Mouse (Mus musculus): Measurements from ENCODE around the gene Hdac5. TPM values are rescaled to one million over a fixed set of nuclear protein-coding genes. Genes with fewer than 3 reads are reported as not detected.

Hdac5 gene
- total RNA-seq (2022), result 10 to 100 TPM; 77.5 to 86.2 (median 83.2) TPM

DNA sequence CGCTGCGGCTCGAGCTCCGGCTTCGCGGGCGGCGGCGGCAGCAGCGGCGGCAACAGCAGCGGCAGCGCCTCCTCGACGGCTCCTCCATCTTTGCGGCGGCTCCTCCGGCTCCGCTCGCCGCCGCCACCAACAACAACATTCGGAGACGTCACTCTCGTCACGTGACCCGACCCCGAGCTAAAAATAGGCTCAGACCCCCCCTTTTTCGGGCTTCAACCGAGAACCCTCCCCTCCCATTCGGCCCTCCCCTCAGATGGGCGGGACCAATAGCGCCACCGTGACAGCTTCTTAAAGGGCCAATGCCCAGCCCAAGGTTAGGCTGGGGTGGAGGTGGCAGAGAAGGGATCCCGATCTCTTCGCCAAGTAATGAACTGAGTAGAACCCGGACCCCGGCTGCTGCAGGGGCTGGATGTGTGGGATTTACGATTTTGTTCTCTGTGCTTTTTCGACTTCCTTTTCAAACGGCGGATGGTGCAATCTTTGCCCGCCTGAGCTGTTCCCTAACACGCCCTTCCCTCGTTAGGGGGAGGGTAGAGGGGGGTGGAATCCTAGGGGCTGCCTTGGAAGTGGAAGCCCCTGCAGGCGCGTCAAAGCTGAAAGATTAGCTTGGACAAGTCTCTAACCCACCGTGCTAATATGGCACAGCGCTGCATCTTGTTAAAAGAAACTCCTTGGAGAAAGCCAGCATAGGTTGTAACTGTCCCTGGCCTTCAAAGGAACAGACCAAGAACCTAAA, at the start of gene Hdac5:
TSS of gene Hdac5 (minus strand) at position 161 of the 736 bp plus-strand sequence.
- DNase-seq (ENCODE audit: low spot score in 2 of 2), result peak; percentile 96

DNA sequence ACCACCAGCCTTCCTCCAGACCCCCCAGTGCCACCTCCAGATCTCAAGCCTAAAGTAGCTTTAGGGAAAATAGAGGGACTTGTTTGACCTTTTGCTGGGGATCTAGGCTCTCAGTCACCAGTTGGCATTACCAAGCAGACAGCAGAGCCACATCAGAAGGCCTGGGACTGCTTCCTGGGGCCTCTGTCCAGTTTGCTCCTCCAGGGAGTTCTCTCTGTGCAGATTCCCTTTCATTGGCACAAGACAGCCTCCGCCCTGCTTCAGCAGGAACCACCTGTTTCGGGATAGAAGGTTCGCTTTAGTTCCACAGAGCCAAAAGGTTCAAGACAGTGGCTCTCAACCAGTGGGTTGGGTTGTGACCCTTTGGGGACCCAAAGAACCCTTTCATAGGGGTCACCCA, 49.6 kb upstream of the Hdac5 start:
- peak; percentile 55 to 63 for DNase-seq (ENCODE audit: low spot score in 2 of 2)

GRCm38 (mm10) chr11:102277754-102278153, 47.8 kb upstream of the Hdac5 start:
- peak in 1 of 2 experiments; percentile 47 for DNase-seq (ENCODE audit: low spot score in 2 of 2)

GRCm38 (mm10) chr11:102276411-102276915, 46.5 kb upstream of the Hdac5 start:
- no peak for DNase-seq (ENCODE audit: low spot score in 2 of 2)

- DNase-seq (ENCODE audit: low spot score in 2 of 2), result peak in 1 of 2 experiments; percentile 28
Observed at GRCm38 (mm10) chr11:102268520-102269244, 38.7 kb upstream of the Hdac5 start, which contains the start of gene Asb16. TSS of gene Asb16 (plus strand) at chr11:102268743.

DNA sequence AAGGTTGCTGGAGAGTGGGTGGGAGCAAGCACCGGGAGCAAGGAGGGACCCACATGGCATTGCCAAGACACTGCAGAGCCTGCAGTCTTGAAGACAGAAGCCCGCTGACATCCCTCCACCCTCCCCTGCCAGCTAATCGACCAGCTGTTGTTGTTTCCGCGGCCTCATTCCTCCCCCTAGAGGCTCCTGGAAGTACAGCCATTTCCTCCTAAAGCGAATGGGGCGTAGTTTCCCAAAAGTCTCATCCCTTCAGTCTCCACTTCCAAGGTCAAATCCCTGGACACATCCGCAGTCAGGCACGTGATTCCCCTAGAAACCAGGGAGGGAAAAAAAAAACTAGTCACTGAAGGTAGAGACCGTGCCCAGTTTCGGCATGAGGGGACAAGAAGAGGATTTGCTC, 37.5 kb upstream of the Hdac5 start:
- peak; percentile 63 to 70 for DNase-seq (ENCODE audit: low spot score in 2 of 2)

DNA sequence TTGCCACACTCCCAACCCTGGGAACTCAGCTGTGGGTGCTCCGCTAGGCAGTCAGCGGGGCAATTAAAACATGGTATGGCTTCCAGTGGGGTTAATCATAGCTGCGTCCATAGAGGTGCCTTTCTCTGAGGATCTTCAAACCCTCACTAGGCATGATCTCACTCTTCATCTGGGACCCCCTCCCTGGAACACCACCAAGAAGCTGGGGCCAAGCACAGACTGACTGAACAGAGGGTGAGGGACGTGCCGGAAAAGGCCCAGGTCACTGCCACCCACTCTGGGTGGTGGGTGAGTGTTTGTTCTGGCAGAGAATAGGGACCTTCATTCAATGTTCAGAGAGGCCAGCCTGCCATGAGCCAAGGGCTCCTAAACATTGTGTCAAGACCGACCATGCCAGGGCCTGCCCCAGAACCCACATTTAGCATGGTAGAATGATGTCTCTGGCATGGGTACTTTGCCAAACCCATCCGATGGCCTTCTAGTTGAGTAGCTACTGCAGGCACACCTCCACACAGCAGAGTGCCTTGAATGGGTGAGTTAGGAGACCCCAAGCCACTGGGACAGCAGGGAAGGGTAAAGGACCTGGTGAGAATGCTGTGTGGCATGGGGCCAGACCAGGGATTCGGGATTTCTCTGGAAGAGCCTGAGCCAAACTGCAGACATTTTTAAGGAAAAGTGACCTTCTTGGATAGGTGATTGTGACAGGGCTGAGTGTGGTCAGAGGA, 36.8 kb upstream of the Hdac5 start:
- DNase-seq (ENCODE audit: low spot score in 2 of 2), result no peak

- DNase-seq (ENCODE audit: low spot score in 2 of 2), result no peak
Observed at GRCm38 (mm10) chr11:102265816-102266215, 35.9 kb upstream of the Hdac5 start.

- no peak for DNase-seq (ENCODE audit: low spot score in 2 of 2)
Observed at GRCm38 (mm10) chr11:102263211-102263610, 33.2 kb upstream of the Hdac5 start.

- no peak for DNase-seq (ENCODE audit: low spot score in 2 of 2)
Observed at GRCm38 (mm10) chr11:102258521-102258920, 28.6 kb upstream of the Hdac5 start.

DNA sequence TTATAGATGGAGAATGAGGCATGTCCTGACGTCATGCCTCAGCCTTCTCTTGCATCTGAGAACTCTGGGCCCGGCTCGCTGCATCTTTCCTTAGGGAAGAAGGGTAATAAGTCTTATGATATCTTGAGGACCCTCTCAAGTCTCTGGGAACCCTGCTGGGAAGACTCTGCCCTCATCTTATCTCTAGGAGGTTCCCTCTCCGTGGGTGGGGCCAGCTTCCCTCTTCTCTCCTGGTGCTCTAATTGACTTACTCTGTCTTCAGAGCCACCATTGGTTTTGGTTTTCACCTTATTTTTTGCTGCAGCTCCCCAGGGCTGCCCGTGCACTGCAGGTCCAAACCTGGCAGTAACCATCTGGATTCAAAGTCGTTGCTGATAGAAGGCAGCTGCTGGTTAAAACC, 28.1 kb upstream of the Hdac5 start:
- no peak for DNase-seq (ENCODE audit: low spot score in 2 of 2)

- no peak for DNase-seq (ENCODE audit: low spot score in 2 of 2)
Observed at GRCm38 (mm10) chr11:102257514-102257913, 27.5 kb upstream of the Hdac5 start.

DNA sequence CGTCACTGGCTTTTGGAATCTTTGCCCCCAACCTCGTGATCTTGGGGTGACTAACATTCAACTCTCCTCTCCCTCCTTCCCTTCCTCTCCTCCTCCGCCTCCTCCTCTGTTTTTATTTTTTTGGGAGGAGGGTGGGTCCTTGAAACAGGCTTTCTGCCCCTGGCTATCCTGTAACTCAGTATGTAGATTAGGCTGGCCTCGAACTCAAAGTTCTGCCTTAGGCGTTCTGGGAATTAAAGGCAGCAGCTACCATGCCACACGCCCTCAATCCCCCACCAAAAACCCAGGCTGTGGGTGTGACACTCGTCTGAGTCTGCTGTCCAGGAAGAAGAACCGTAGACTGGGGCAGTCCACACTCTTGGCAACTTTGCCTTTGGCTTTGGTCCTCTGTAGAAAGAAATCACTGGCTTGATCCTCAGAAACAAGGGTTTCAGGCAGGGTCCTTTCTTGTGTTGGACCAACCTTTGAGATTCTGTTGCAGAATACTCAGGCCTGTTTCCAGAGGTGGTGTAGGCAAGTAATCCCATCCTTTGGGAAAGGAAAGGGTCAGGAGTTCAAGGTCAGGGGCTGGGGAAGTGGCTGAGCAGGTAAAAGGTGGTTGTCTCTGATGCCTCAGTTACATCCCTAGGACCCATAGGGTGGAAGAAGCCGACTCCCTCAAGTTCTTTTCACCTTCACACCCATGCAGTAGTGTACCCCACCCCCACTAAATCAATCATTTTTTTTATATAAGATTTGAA, 19.6 kb upstream of the Hdac5 start:
- DNase-seq (ENCODE audit: low spot score in 2 of 2), result no peak

GRCm38 (mm10) chr11:102248630-102249230, 18.8 kb upstream of the Hdac5 start, which contains the start of gene BC030867:
TSS of gene BC030867 (plus strand) at chr11:102248882.
- DNase-seq (ENCODE audit: low spot score in 2 of 2), result peak; percentile 83 to 86

DNA sequence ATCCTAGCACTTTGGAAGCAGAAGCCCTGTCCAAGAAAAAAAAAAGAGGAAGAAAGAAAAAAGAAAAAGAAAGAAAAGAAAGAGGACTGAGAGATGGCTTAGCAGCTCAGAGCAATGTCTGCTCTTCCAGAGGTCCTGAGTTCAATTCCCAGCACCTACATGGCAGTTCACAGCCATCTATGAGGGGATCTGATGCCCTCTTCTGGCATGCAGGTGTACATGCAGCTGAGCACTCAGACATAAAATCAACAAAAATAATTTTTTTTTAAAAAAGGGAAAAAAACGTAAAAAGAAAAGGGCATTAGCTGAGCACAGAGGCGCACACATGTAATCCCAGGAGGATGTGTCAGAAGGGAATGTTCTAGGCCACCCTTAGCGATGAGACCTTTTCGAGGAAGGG, 16.9 kb upstream of the Hdac5 start:
- DNase-seq (ENCODE audit: low spot score in 2 of 2), result no peak

- DNase-seq (ENCODE audit: low spot score in 2 of 2), result no peak
Observed at GRCm38 (mm10) chr11:102246273-102246635, 16.3 kb upstream of the Hdac5 start.

DNA sequence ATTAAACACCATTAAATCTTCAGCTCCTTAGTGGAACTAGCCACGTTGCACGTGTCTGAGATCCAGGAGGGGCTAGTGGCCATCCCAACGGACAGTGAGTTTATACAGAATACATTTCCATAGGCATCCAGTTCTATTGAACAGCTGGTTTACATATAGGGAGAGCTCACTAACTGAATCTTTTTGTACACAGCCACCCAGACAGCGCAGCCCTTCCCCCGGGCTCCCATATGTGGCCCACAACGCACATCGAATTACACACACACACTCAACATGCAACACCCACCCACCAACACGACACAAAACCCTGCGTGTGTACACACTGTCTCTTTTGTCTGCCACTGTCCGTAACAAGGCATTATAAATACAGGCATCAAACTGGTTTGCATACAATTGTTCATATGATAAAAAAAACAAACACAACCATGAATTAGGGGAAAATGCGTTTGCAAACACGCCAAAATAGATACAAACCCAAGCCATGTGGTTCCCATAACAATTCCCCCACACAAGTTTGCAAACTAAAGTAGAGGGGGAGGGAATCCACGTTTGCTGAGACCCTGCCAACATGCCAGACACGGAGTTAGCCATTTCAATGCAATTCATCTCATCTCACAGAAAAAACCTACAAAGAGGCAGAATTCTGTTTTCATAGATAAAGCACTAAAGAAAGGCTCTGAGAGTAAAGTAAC, 15.8 kb upstream of the Hdac5 start:
- no peak for DNase-seq (ENCODE audit: low spot score in 2 of 2)

DNA sequence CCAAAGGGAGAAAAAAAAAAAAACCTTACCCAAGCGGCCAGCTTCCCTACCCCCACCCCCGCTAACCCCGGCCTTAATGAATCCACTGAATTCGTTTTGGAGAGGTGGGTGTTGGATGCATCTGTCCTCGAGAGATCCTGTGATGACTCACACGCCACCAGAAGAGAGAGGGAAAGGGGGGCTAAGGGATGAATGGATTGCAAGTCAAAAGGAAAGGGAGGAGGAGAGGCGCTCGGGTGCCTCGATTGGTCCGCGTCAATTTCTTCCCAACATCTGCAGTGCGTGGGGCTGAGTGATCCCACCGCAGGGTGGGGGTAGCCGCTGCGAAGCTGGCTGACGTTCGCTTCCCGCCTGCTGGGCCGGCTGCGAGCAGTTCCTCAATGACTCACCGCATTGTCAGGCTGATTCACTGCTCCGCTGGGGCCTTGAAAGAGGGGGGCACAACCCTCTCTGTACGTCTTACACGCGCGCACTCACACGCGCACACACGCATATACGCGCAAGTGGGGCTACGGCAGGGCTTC, 15.0 kb upstream of the Hdac5 start:
- no peak for DNase-seq (ENCODE audit: low spot score in 2 of 2)

- DNase-seq (ENCODE audit: low spot score in 2 of 2), result no peak
Observed at GRCm38 (mm10) chr11:102241874-102242273, 11.9 kb upstream of the Hdac5 start.

- no peak for DNase-seq (ENCODE audit: low spot score in 2 of 2)
Observed at GRCm38 (mm10) chr11:102241246-102241645, 11.3 kb upstream of the Hdac5 start.
